Mouse (Mus musculus) activated CD4-positive, CD25-positive, alpha-beta regulatory T cell, adult 9 weeks (primary cell): ENCODE data around the gene Prkci. TPM values are rescaled to one million over a fixed set of nuclear protein-coding genes. Genes with fewer than 3 reads are reported as not detected.

Source experiments
- polyA plus RNA-seq: library from polyadenylated mRNA; unstranded; fragments of 100-300 nt; shearing (Covaris generic); gene quantifications from one replicate; pipeline ENCODE4 v1.2.1, GENCODE M21; 2017

Gene Prkci
- polyA plus RNA-seq: 1.6 TPM

DNA sequence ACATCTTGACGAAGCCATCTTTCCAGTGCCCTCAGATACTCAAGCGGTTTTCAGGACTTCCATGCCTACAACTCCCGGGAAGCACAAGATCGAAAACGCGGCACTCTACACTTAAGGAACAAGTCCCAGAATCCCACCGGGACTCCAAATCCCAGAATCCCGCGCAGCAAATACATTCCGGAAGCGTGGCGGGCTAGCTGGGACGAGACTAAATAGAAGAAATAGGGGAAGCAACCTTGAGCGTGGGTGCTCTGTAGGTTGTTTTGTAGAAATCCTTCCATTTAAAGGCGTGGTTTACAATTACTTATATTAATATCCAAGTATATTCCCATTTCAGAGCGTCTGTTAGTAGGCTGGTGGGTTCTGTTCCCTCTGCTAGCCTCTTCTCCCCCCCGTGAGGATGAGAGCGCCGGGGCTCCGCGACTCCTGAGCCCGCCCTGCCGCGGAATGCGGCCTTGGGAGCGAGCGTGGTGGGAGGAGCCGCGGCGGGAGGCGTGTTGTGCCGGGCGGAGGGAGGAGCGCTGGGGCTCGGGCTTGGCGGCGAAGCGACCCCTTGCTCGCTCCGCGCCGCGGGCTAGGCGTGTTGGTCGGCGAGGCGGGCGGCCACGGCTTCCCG lies at the start of gene Prkci:
Prkci (plus strand) TSS at position 465 of the 616 bp plus-strand sequence.

DNA sequence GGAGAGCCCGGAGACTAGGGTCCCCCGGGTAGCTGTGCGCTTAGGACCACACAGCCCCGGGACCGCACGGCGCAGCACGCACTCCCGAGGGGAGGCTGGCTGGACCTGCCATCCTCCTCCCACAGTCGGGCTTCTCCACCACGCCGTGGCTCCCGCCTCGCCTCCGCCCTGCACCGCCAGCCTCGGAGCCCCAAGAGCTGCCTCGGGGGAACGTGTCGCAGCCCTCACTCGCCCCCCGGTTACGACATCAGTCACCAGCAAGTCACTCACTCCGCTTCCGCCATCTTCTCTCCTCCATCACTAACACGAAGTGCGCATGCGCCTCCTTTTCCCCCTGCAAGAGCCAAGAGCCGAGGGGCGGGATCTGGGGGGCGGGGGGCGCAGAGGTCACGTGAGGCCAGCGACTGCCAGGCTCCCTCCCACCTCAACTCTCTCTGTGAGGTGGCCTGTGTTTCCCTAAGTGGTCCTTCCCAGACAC lies 26.4 kb upstream of the Prkci start, which contains the start of gene Phc3:
Phc3 (minus strand) TSS at position 312 of the 478 bp plus-strand sequence.

GRCm38 (mm10) chr3:31094531-31095178 lies 99.1 kb downstream of the Prkci start, which contains the start of gene Skil:
Gene Skil (plus strand): TSS chr3:31095058.

Other genes starting within 250 kb of the Prkci start
- not detected for gene Samd7, start 249.5 kb upstream of the Prkci start, polyA plus RNA-seq
- gene Sec62, start 202.9 kb upstream of the Prkci start, polyA plus RNA-seq: 95.1 TPM
- gene Gpr160, start 139.8 kb upstream of the Prkci start, polyA plus RNA-seq: 4.6 TPM
- gene Phc3, start 26.3 kb upstream of the Prkci start, polyA plus RNA-seq: 46.0 TPM
- 62.1 TPM for gene Skil, start 99.3 kb downstream of the Prkci start, polyA plus RNA-seq
- not detected for gene Cldn11, start 154.2 kb downstream of the Prkci start, polyA plus RNA-seq